Mouse (Mus musculus): ENCODE results near the gene Slc2a3.
"Not testable (repeated sequence)": the region's sequence is repeated elsewhere in the genome, so short reads cannot be mapped to it uniquely, and the experiment has no call there.

The Slc2a3 gene

DNA sequence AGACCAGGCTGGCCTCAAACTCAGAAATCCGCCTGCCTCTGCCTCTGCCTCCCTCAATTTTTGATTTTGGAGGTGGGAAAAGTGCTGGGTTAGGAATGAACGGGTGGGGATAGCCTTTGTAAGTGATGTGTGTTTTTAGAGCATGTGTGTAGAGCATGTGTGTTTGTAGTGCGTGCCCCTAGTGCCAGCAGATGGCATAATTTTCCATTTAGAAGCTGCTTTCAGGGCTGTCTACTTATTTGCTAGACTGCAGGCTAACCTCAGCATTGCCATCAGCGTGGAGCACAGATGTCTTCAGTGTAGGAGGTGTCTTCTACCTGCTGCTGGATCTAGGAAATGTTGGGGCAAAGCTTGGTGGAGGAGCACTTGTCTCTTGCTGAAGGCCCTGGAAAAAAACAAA is 92.6 kb downstream of the Slc2a3 start:
- DNase-seq (ENCODE audit: low spot score): no peak

DNA sequence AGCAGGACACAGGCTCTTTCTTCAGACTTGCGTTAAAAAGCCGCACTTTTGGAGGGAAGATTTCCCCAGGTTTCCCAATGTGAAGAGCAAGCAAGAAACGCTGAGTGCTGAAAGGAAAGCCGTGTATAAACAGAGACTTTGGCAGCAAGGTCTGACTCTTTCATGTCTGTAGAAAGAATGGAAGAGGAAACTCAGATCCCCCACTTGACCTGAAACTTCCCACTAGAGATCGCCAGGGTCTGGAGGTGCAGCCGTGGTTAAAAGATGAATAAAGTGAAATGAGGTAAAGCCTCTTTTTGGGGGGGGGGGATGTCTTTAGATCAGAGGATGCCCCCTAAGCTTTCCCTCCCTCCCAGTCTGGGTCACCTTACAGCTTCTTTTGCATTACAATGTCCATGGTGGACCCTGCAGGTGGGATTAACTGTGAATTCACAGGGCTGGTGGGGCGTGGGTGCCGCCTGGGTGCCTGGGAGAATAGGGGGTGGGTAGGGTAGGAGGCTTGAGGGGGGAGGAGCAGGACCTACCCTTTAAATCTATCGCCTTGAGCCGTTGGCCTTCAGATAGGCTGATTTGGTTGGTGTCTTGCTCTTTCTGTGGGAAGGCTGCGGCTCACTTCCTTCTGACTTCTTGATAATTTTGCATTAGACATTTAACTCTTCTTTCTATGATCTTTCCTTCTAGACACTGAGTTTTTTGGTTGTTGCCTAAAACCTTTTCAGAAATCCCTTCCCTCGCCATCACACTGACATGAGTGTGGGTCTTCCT is 94.2 kb downstream of the Slc2a3 start, which contains the start of gene Nanog:
TSS of gene Nanog (plus strand) at position 454 of the 765 bp plus-strand sequence.
- no peak for DNase-seq (ENCODE audit: low spot score)

DNA sequence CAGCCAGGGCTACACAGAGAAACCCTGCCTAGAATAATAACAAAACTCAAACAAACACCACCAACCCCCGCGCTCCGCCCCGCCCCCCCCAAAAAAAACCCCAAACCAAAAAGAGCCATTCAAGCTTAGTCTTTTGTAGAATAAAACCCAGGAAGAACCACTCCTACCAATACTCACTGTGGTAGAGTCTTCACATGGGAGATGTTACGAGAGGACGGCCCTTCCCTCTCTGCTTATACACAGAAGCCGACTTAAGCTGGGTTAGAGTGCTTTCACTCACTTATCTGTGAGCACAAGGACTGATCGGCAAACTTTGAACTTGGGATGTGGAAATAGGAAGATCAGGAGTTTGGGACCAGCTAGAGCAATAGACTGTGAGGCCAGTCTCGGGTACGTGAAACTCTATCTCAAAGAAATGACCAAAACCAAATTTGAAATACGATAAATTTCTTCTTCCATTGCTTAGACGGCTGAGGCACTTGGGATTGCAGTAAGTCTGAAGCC is 95.1 kb downstream of the Slc2a3 start:
- DNase-seq (ENCODE audit: low spot score): no peak

DNA sequence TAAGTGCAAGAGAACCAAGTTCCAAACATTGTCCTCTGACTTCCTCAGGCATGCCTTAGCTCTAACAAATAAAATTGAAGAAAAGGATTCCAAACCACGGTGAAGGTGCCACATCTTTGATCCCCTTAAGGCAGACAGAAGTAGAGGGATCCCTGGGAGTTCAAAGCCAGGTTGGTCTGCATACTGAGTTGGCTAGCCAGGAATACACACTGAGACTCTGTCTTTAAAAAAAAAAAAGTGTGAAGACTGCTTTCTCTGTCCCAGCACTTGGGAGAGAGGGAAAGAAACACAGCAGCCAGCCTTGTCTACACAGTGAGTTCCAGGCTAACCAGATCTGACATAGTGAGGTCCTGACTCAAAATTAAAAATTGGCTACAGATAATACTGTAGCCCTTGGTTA is 97.7 kb downstream of the Slc2a3 start:
- DNase-seq (ENCODE audit: low spot score): no peak

DNA sequence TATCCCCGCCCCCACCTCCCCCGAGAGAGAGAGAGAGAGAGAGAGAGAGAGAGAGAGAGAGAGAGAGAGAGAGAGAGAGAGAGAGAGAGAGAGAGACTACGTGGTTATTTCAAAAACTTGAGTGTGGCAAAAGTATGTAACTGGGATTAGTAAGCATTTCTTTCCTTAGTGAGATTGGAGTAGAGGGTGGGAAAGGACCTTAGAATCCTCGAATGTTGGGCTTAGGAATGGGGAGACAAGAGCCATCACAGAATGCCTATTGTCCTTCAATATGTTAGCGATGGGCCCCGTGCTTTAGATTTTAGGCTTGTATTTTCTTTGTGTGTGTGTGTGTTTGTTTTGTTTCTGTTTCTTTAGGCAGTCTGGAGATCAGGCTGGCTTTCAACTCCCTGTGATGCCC is 98.2 kb downstream of the Slc2a3 start:
- no peak for DNase-seq (ENCODE audit: low spot score)

DNA sequence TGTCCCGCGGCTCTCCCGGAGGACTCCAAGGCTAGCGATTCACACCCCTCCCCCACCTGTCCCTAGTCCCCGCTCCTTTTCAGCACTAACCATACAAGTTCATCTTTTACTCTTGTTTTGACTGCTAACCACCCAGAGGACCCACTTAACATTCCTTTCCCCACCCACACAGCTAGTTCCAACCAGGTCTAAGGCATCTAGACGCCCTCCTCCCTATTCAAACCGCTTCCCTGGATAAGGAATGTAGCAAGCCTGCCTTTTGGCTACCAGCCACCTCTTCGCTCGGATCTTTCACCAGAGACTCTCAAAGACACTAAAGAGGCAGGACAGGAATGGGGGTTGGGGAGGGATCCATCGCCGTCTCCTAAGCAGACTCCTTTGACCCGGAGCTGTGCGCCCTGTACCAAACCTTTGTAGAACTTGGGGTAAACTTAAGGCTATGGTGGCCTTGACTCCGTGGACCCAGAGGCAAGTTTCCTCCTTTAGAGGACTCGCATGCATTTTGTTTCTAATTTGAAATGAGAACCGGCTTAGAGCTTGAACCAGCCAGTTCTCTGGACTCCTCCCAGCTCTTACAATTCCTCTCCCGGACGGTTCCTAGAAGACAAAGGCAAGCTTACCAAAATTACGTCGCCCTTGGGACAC is 98.8 kb downstream of the Slc2a3 start:
- peak; percentile 36 for DNase-seq (ENCODE audit: low spot score)

DNA sequence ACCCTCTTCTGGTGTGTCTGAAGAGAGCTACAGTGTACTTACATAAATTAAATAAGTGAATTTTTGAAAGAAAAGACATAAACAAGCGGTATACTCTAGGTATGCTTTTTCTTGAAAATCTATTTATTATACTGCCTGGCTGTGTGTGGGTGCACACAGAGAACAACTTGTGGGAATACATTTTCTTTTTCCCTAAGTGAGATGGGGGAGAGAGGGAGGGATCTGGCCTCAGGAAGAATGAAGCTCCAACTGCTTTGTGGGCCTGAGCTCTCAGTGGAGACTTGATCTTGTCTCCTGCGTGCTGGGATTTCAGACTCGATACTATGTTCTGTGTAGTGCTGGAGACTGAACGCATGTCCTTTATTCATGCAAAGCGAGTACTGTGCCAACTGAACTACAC is 99.6 kb downstream of the Slc2a3 start:
- DNase-seq (ENCODE audit: low spot score): no peak

DNA sequence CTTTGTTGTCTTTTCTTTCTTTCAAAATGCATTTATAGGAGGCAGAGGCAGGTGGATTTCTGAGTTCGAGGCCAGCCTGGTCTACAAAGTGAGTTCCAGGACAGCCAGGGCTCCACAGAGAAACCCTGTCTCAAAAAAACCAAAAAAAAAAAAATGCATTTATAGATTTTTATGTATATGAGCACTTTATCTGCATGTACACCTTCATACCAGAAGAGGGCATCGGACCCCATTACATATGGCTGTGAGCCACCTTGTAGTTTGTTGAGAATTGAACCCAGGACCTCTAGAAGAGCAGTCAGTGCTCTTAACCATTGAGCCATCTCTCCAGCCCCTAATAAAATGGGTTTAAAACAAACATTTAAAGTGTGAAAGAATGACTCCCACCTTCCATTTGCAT is 101.8 kb downstream of the Slc2a3 start:
- not testable (repeated sequence) for DNase-seq (ENCODE audit: low spot score)

DNA sequence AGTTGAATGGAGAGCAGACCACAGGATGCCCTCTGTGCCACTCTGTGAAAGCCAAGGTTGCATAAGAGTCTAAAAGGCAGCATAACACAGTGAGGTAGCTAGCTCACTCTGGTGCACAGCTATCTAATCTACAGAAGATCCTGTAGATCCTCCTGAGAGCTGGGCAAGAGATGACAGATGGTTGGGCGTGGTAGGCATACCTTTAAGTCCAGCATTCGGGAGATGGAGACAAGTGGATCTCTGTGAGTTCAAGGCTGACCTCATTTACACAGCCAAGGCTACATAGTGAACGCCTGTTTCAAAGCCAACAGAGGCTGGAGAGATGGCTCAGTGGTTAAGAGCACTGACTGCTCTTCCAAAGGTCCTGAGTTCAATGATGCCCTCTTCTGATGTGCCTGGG is 106.0 kb downstream of the Slc2a3 start:
- DNase-seq (ENCODE audit: low spot score): no peak

DNA sequence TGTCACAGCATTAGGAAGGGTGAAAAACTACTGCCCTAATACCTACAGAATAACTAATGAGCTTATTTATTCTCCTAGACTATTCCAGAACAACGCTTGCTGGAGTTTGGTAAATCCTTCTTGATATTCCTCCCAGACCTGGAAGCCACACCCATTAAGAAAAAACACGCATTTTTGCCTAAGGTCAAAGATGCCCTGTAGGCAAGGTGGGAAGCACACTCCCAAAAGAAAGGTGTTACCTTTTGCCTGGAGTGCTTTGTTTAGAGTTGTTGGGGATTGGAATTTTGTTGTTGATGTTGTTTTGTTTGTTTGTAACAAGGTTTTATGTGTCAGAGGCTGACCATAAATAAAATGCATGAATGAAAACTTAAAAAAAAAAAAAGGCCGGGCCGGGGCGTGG is 111.4 kb downstream of the Slc2a3 start:
- no peak for DNase-seq (ENCODE audit: low spot score)

DNA sequence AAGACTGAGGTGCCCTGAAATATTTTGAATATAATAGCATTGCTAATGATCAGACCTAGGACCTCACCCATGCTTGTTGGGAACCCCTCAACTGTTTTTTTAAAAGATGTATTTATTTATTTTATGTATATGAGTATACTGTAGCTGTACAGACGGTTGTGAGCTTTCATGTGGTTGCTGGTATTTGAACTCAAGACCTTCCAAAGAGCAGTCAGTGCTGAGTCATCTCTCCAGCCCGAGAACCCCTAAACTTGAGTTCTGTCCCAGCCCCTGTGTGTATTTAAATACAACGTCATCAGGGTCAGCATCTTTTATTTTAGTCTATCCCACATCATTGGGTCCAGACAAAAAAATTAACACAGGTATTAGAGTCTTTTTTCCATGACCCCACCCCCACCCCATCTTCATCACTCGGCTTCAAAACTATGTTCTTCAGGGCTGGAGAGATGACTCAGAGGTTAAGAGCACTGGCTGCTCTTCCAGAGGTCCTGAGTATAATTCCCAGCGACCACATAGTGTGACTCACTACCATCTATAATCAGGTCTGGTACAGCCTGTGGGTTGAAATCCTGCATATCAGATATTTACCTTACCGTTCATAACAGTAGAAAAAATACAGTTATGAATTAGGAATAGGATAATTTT is 111.9 kb downstream of the Slc2a3 start:
- DNase-seq (ENCODE audit: low spot score): no peak

DNA sequence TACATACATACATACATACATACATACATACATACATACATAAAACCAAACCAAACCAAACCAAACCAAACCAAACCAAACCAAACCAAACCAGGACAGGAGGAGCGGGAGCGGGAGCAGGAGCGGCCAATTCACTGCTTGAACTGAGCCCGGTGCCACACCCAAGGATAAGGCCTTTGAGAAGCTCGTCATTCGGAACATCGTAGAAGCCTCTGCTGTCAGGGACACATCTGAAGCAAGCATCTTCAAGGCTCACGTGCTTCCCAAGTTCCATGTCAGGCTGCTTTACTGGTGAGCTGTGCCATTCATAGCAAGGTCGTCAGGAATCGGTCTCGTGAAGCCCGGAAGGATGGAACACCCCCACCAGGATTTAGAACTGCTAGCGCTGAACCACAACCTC is 114.7 kb downstream of the Slc2a3 start:
- DNase-seq (ENCODE audit: low spot score): no peak

DNA sequence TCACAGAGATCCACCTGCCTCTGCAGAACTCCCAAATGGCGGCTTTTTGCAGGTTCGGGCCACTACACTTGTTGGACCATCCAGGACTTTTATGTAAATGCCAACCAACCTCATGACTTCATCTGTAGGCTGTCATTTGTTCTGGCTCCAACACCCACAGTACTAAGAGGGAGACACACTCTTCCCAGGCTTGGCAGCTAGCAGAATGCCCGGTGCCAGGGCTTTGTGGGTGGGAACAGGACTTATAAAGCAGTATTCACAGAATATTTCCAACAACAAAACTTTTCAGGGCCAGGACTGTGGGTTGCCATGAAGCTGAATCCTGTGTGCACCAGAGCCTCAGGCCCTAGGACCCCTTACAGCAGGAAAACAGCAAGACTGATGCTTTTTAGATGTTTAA is 118.8 kb downstream of the Slc2a3 start:
- DNase-seq (ENCODE audit: low spot score): no peak
